Mouse (Mus musculus): ENCODE measurements at regions not wholly inside any gene's neighbourhood (a gene's known extent, or its start where the extent isn't known, plus 50 kb on each side); places are given as distances from the start of the nearest gene placed in this dataset.

DNA sequence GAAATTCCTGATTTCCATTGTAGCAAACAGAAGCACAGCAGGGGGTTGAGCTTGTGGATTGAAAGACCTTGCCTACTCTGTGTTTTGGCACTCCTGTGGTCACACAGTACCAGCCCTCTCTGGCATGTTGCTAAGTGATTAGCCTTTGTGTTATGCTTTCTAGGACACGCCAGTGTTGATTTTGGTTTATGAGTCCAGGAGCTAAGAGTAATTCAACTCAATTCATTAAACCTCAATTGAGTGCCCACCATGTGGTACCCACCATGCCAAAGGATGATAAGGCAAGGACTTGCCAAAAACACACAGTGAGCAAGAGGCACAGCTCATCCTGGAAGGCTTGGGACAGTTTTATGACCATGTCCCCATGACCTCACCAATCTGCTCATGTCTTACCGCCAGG, 221.1 kb upstream of the Sox14 start:
- peak; percentile 59 for DNase-seq (ENCODE audit: low spot score)

DNA sequence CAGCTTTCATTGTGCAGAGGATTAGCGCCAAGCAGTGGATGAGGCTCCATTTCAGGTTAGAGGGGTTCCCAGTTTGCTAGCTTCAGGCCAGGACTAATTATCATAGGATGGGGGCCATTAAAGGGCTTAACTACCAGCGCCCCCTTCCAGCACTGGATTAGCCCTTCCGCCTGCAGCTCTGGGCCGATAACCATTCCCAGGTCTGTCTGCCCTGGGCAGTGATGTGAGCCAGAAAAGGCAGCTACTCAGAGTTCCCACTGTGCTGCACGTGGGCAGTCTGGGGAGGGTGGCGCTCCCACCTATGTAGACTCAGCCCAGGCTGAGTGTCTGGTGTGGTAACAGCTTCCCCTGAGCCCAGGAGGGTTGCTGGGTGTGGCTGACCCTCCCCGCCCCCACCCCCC, 219.6 kb upstream of the Sox14 start:
- peak; percentile 31 for DNase-seq (ENCODE audit: low spot score)

DNA sequence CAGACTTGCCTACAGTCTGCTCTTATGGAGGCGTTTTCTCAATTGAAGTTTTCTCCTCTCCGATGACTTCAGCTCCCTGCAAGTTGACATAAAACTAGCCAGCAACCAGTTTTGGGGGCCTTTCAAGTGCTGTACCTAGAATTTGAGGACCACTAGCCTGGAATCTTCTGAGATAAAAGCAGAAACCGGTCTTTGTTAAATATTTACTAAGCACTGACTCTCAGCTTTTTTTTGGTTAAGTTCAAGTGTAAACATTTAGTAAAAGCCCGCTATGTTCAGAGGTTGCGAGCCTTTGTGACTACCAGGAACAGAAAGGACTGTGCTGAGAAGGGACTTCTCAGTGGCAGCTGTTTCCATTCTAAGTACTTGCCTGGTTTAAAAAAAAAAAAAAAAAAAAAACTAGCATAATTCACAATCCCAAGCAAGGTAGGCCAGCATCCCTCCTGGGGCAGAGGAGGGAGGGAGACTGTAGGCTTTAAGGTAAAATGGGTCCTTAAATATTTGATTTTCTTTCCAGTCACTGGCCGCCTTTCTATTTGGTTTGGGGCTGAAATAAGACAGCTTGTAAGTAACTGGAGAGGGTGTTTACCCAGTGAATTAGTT, 219.1 kb upstream of the Sox14 start:
- DNase-seq (ENCODE audit: low spot score): no peak

DNA sequence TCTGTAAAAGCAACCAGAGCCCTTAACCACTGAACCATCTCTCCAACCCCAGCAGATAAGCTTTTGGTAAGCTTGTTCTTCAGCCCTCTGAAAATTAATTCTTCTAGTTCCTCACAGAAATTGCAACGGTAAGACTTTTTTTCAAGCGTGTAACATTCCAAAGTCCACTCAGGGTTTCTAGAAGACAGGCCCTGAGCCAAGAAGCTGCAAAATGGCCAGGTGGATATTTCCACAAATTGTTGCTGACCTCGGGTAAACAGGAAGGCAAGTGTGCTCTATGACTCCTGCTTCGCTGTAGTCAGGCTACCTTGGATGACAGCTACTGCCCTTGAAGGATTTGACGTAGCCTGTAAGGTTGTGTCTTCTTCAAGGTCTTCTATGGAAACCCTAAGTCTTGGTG, 195.2 kb upstream of the Sox14 start:
- DNase-seq (ENCODE audit: low spot score): no peak

DNA sequence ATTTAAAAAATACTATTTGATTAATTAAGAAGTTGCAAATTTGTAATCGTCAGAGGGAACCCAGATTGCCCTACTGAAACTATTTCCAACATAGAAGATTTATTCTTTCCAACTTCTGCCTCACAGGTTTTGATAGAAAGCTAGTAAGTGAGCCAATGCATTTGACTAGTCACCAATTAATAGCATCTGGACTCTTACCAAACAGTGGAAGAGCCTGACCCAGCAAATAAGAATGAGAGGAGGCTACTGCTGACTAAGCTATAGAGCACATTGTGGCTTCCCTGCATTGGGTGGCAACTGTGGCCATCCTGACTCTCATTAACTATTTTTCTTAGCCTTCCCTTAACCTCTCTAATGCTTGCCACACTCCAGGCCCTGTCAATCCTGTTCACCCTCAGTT, 182.6 kb upstream of the Sox14 start:
- no peak for DNase-seq (ENCODE audit: low spot score)

DNA sequence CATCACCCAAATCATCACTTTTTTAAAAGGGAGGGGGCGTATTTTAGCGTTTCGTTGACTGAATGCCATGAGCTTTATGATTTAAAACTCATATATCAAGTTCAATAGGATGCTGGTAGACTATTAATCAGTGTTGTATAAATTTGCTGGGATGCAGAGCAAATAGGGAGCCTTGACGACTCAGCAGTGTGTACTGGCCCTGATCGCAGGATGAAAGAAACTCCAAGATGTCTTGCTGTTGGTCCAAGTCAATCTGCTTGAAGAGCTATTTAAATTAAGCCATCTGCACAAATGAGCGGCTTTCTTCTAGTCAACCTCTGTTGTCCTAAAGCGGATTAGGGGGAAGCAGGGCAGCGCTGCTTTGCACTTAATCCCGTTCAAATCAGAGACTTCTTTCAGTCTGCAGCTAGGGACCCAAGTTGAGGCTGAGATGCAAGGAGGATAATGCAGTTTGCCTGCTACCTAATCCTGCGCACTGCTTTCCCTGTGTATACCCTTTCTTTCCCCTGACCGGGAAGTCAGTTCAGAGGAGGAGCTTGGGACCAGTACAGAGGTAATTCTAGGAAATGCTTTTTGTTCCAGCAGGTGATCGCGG, 170.3 kb upstream of the Sox14 start:
- DNase-seq (ENCODE audit: low spot score): peak; percentile 52

DNA sequence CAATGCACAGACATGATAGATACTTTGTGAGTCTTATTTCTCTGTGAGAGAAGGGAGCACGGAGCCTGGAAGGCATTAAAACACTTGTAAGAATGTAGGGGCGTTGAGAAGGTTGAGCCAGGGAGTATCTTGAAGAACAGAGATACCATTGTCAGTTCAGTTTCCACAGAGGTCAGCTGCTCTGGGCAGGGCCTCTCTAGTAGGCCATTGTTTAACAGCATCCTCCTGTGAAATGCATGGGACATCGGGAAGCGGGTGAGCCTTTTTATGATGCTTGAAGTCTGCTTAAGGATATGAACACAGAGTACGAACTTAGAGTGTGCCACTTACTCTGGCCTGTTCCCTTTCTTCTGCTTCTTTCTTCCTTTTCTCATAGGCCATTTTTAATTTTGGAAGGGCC, 169.7 kb upstream of the Sox14 start:
- peak; percentile 27 for DNase-seq (ENCODE audit: low spot score)

DNA sequence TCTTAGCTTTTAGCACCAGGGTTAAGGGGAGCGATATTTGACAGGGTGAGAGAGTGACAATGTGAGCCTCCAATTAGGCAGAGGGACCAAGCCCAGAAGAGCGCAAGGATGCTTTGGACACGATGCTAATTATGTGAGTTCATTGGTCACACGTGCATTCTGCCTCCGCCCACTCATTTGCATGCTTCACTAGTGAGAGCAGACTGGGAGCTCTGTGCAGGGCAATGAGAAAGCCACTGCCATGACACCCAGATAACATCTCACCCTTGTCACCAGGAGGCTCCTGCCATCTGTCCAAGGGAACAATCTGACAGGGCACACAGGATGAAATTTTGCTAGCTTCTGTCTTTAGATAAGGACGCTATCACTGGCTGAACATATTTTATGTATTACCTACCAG, 165.8 kb upstream of the Sox14 start:
- DNase-seq (ENCODE audit: low spot score): peak; percentile 39

DNA sequence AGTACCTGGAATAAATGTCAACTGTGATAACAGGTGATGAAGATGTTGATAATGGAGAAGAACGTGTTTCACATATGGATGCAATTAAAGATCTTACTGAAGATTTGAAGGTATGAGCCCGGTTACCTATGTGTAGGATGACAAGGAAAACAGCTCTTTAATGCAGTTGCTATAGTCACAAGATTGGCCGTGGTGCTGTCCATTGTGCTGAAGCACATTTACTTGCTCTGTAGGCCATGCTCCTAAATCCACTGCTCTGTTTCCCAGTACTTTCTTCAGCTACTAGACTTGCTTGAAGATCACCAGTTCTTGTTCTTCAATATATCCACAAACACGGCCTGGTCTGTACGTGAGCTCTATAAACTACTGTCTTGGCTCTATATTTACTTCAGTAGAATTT, 147.7 kb upstream of the Sox14 start:
- DNase-seq (ENCODE audit: low spot score): peak; percentile 65

DNA sequence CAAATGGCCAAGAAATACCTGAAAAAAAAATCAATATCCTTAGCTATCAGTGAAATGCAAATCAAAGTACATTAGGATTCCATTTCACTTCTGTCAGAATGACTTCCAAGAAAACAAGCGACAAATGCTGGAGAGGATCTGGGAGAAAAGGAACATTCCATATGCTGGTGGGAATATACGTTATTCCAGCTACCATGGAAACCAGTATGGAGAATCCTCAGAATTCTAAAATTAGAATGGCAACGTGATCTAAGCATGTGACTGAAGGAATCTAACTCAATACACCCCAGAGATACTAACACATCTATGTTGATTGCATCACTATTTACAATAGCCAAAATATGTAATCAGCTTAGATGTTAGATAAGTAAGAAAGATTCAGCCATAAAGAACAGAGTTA, 146.1 kb upstream of the Sox14 start:
- no peak for DNase-seq (ENCODE audit: low spot score)

DNA sequence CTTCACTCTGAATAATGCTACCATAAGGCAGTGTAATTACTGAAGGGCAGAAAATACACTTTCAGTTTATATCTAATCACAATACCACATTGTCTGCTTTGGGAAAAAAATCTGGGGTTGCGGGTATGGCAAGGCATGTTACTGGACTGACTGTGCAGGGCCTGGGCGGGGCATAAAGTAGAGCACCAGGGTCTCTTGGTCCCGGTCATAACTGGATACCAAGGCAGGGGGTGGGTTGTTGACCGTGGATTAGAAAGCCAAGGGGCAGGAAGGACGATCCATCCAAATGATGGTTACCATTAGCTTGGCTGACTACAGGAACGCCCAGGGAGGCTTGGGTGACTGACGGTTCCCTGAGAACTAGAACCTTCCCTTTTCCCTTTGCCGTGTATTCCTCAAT, 119.2 kb upstream of the Sox14 start:
- peak; percentile 14 for DNase-seq (ENCODE audit: low spot score)

DNA sequence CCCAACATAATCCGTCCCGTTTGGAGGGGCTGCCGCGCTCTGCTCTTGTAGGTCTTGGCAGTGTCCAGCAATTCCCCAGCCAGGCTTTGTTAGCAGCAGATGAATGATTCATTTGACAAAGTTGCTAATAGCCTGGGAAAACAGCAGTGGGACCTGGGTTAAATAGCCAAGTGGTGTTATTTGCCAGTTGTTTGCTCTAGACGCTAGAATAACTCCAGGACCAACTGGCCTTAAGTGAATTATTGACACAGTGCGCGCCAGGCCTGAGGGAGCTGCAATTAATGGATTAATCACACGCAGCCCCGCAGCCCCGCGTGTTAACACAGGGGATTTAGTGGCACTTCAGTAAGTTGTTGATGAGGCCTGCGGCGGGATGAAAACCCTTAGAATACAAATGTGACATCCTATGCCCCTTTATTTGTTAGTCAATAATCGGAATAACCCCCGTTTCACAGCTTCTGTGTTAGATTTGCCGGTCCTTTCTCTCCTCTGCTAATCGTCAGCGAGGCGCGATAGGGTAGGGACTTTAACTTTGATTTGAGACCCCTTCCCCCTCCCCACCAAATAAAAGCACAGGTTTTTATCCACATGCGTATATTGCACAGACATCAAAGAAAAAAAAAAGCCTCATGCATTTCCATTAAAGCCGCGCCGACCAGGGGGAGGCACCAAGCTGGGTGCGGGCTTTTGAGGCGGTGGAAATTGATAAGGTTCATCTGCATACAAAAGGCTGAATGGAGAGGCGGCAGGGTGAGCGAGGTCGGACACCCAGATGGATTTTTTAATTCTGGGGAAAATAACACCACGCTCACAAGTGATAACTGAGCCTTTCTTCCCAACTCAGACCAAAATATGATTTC, 118.5 kb upstream of the Sox14 start:
- DNase-seq (ENCODE audit: low spot score): peak; percentile 61

DNA sequence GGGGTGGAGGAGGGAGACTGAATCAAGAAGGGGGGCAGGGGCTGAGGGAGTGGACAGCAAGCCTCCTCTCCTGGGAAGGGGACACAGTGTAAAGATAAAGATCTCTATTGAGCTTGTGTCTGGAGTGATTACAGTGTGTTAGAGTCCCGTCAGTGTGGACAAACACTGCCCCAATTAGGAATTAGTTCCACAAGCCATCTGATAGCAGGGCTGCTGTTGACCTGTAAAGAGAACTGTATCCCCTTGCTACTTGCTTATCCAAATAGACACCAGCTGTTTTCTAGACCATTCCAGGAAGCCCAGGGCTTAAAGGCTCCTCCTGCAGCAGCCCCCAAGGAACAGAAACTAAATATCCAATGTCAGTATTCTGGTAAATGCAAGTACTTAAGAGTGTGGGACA, 111.4 kb upstream of the Sox14 start:
- no peak for DNase-seq (ENCODE audit: low spot score)

DNA sequence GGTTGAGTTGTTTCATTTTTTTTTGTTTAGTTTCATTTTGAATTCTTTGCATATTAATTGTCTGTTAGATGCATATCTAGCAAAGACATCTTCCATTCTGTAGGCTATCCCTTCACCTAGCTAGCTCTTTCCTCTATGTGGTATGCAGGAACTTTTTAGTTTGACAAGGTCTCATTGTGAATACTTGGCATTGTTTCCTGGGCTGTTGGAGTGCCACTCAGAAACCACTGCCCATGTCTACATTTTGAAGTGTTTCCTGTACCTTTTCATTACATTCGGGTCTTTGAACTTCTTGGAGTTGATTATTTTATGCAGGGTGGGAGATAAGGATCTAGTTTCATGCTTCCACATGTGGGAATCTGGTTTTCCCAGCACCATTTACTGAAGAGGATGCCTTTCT, 104.8 kb upstream of the Sox14 start:
- no peak for DNase-seq (ENCODE audit: low spot score)

DNA sequence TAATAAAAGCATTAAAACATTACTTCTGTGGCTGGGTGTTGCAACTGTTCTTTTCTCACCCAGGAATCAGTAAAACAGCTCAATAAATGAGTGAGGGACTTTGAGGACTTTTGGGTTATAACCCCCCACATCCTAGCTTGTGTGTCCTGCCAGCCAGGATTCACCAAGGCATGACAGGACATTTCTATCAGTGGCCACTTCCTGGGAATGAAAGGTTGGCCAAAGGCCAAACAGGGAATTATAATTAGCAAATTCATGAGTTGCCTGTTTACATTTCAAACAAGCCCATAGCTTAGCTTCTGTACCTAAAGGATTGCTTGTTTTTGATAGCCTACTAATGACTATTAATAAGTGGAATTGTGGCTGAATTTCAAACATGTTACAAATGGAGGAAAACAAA, 85.6 kb upstream of the Sox14 start:
- DNase-seq (ENCODE audit: low spot score): no peak

DNA sequence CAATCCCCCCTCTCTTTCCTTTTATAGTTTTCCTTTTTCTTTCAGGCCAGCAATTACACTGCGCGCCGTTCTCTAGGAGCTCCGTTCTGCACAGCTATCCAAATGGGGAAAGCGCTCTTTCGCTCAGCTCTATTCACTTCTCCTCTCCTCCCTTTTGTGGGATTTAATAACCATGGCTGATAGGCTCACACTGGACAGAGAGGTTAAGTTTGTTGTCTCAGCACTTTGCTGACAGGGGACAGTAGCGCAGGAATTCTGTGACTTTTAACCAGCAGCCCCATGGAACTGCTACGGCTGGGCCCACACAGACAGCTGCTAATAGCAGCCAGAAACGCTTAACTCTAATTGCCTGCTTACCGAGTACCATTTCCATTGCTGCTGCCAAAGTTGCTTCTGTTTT, 78.8 kb upstream of the Sox14 start:
- no peak for DNase-seq (ENCODE audit: low spot score)

DNA sequence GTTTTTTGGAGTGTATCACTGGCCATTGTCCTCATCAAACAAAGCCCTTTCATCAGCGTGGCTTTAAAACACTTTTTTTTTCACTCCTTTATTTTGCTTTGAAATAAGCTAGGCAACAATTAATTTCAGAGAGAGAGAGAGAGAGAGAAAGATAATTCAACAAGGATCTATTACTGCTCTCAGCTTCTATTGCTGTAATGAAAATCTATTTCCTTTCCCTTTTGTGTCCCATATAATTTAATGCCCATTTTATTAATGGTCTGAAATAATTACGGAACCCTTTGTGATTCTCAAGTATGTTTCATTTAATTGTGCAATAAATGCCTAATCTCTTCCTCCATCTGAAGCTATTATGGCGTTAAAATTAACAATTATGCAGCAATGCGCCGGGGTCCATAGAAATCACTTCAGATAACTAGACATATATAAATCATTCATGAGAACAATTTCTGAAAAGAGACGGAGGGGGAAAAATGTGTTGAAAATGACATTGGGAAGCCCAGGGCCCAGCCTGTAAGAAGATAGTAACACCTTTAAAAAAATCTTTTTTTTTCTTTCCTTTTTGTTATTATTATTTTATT, 78.2 kb upstream of the Sox14 start:
- DNase-seq (ENCODE audit: low spot score): peak; percentile 12
